Mouse (Mus musculus): Measurements from ENCODE around the gene Gid8. TPM values are rescaled to one million over a fixed set of nuclear protein-coding genes. Genes with fewer than 3 reads are reported as not detected.
A peak's percentile ranks its signal among the peaks of the same experiment; 100 is the strongest.
"Not testable (repeated sequence)": the region's sequence is repeated elsewhere in the genome, so short reads cannot be mapped to it uniquely, and the experiment has no call there.

Gid8 gene
- polyA plus RNA-seq, 1 experiment from 2014 or later, result 61.1 TPM

DNA sequence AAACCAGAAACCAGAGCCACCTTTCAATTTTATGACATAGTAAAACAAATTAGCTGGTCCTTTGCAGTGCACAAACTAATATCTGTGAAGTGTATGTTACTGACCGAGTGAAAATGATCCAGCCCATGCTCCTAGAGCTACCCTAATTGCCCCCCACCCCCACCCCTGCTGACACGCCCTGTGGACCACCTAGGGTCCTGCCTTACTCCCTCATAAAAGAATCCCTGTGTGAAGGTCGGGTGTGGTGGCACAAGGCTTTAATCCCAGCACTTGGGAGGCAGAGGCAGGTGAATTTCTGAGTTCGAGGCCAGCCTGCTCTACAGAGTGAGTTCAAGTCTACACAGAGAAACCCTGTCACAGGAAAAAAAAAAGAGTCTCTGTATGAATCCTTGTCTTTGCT is 1.6 kb downstream of the Gid8 start:
- H3K4me3 ChIP-seq (replicated peaks), result peak overlapping the region; percentile 98
- H3K4me2 ChIP-seq (replicated peaks), result peak overlapping the region; percentile 87
- H3K36me3 ChIP-seq, result peaks cover 23% of the 10 kb centered on the region
- no peaks in the 10 kb centered on the region for H3K27me3 ChIP-seq
- H3K9me3 ChIP-seq, result no peaks in the 10 kb centered on the region
- whole genome bisulfite sequencing, result 73% methylated on average over 4 of the region's 4 CpGs
- H3K9ac ChIP-seq (replicated peaks), result peak overlapping the region; percentile 99
- peaks cover 26% of the 10 kb centered on the region for H3K4me1 ChIP-seq (replicated peaks)
- no peak for ATAC-seq
- no peak overlapping the region for H3K27ac ChIP-seq

DNA sequence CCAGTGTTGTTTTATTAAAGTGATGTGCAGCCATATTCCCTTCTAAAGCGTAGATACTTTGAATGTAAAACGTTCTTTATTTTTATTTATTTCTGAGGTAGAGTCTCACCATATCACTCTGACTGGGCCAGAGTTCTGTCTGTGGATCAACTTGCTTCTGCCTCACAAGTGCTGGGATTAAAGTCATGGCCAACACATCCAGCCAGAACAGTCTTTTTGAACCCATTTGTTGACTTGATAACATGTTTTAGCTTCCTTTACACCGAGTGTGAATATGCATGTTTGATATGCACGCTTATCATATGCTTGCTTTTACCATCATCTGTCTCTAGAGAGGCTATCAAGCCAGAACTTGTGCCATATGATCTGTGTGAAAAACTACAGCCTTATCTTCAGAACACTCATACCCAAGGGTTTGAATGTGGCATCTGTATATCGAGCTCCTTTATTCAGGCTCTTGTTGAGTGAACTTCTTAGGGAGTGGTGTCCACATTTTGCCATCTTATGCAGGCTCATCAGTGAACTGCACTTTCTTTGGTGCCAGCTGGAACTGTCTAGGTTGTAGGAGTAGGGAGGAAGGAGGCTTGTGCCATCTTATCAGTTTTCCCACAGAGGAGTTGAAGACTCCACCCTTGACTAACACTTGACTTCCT is 2.2 kb downstream of the Gid8 start:
- no peak overlapping the region for H3K27ac ChIP-seq
- ATAC-seq, result no peak
- H3K9ac ChIP-seq (replicated peaks), result no peak overlapping the region
- peaks cover 26% of the 10 kb centered on the region for H3K4me1 ChIP-seq (replicated peaks)
- no peaks in the 10 kb centered on the region for H3K9me3 ChIP-seq
- no peak overlapping the region for H3K4me3 ChIP-seq (replicated peaks)
- WGBS, result 96% methylated on average over 5 of the region's 5 CpGs
- H3K36me3 ChIP-seq, result peaks cover 29% of the 10 kb centered on the region
- H3K27me3 ChIP-seq, result no peaks in the 10 kb centered on the region
- H3K4me2 ChIP-seq (replicated peaks), result no peak overlapping the region

DNA sequence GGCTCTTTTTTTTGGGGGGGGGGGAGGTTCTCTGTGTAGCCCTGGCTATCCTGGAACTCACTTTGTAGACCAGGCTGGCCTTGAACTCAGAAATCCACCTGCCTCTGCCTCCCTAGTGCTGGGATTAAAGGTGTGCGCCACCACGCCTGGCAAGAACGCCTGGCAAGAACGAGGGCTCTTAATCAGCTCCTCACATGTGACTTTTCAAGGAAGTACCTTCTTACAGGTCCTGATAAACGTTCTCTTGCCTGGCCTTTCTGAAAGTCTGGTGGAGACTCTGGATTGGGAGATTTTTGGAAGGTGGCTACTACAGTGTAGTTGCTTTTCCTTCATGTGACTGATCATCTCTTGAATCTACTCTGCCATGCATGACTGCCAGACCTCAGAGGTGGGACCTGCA is 12.8 kb downstream of the Gid8 start:
- ATAC-seq; H3K4me2 ChIP-seq (replicated peaks); H3K9ac ChIP-seq (replicated peaks); H3K9me3 ChIP-seq; H3K4me1 ChIP-seq (replicated peaks); H3K27ac ChIP-seq; H3K4me3 ChIP-seq (replicated peaks); H3K27me3 ChIP-seq: not testable (repeated sequence)
- WGBS, result 90% methylated on average over 5 of the region's 5 CpGs
- H3K36me3 ChIP-seq, result peaks cover 64% of the 10 kb centered on the region

DNA sequence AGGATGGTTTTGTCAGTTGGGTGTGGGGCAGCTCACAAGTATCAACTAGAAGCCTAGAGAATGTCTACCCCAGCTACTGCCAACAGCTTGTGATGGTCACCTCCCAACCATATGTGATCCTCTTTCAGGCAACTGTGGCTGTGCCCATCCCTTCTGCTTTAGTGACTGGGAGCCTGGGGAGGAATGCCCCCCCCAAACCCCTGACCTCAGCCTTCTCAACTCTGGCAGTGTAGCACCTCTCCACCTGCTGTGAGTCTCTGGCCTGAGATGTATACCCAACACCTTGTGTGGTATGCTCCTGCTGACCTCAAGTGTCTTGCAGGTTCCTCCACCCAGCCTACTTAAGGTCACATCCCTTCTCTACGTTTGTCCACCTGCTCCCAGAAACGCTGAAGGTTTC is 13.9 kb downstream of the Gid8 start:
- peaks cover 53% of the 10 kb centered on the region for H3K36me3 ChIP-seq
- H3K27ac ChIP-seq, result no peak overlapping the region
- no peaks in the 10 kb centered on the region for H3K27me3 ChIP-seq
- WGBS, result 71% methylated on average over 2 of the region's 2 CpGs
- no peak overlapping the region for H3K4me2 ChIP-seq (replicated peaks)
- no peak overlapping the region for H3K9ac ChIP-seq (replicated peaks)
- H3K4me1 ChIP-seq (replicated peaks), result peaks cover 4% of the 10 kb centered on the region
- no peak overlapping the region for H3K4me3 ChIP-seq (replicated peaks)
- no peaks in the 10 kb centered on the region for H3K9me3 ChIP-seq
- ATAC-seq, result no peak

DNA sequence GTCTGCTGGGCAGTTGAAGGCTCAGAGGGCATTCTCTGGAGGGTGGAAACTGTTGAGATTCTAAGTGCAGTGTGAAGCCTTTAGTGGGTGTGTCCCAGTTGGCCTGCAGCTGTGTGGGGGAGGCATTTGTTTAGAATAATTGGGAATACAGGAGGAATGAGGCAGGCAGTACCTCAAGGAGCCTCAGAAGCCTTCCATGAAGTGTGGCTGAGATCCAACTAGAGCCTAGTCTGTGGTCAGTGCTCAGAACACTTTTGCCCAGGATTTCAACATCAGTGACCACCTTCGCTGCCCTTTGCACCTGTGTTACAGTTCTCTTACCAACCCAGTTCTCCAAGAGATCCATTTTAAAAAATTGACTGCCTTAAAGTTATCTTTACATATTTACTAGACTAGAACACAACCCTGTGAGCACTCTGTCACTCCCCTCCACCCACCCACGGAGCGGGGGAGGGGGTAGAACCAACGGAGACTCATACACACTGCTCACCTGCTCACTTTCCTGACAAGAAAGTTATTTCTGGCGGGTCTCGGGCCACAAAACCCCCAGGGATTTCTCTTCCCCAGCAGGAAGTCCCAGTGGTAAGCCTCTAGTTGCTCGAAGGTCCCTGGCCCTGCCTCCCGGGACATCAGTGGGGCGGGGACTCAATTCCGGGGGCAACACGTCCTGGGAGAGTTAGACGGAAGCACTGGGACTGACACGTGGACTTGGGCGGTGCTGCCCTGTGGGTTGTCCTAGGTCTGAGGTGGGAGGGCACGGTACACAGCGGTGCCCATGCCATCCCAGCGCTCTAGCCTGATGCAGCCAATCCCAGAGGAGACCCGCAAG is 14.9 kb downstream of the Gid8 start, which contains the start of gene Slc17a9:
TSS of gene Slc17a9 (plus strand) at position 679 of the 829 bp plus-strand sequence.
- 0 out of 2 replicates have a peak within 1 kb of the TSS, but pooled peaks have one; percentile 6 for H3K4me2 ChIP-seq (replicated peaks)
- ATAC-seq, result peak; percentile 67; the same call in 1 of the 2 replicates
- 5% methylated on average over 18 of the region's 18 CpGs for WGBS

DNA sequence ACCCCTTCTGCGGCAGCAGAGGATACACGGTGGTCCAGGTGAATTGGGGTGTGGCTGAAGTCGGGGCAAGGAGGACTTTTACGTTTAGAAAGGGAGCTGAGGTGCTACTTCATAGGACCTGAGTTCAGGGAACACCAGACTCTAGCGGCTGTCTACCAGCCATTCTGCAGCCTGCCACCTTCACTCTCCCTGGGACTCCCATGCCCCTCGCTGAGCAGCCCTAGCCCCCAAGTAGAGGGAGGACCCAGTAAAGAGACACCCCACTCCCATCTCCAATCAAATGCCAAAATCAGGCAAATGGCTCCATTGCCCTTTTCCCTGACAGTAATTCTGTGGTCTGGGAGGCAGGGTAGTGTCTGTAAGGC is 15.5 kb downstream of the Gid8 start:
- H3K4me1 ChIP-seq (replicated peaks), result peaks cover 4% of the 10 kb centered on the region
- H3K4me2 ChIP-seq (replicated peaks), result 0 out of 2 replicates have a peak overlapping the region, but pooled peaks have one; percentile 6
- no peak overlapping the region for H3K27ac ChIP-seq
- H3K27me3 ChIP-seq, result no peaks in the 10 kb centered on the region
- no peaks in the 10 kb centered on the region for H3K9me3 ChIP-seq
- no peak overlapping the region for H3K4me3 ChIP-seq (replicated peaks)
- H3K9ac ChIP-seq (replicated peaks), result 0 out of 2 replicates have a peak overlapping the region, but pooled peaks have one; percentile 16
- 11% methylated on average over 6 of the region's 6 CpGs for WGBS
- peak; percentile 31 for ATAC-seq
- H3K36me3 ChIP-seq, result peaks cover 41% of the 10 kb centered on the region

More for the DNA sequence above, 14.9 kb downstream of the Gid8 start, which contains the start of gene Slc17a9:
- no peaks in the 10 kb centered on the region for H3K27me3 ChIP-seq
- H3K9me3 ChIP-seq, result no peaks in the 10 kb centered on the region
- H3K27ac ChIP-seq, result no peak within 1 kb of the TSS
- H3K9ac ChIP-seq (replicated peaks), result 0 out of 2 replicates have a peak within 1 kb of the TSS, but pooled peaks have one; percentile 16
- H3K4me3 ChIP-seq (replicated peaks), result no peak within 1 kb of the TSS
- H3K4me1 ChIP-seq (replicated peaks), result peaks cover 4% of the 10 kb centered on the region
- peaks cover 46% of the 10 kb centered on the region for H3K36me3 ChIP-seq

DNA sequence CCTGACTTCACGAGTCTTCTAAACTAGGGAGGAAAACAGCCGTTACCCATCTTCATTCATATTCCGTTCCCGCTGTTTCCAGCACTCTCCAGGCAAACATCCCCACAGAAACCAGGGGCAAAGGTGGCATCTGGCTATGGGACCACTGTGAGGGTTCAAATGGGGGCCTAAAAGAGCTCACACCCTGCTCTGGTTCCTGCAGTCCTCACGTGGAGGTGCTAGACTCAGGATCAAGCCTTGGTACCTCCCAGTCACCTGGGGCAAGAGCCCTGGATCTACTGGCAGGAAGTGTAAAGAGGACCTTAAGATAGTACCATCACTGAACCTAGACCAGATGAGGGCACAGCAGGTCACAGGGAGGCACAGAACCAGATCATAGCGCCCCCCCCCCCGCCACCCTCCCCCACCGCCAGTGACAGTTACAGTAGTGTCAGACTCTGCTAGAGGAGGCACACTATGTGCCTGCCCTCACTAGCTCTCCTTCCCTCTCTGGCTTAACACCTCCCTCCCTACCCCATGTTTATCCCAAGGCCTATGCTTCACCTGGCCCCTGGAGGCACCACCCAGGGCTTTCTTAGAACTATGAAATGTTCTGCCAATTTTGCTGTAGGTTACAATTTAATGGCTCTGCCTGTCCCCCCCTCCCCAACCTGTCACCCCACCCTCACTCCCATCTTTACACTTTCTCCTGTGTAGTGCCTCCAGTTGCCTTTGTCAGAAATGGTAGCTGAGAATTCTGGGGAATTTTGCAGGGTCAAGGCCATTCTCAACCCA is 16.1 kb downstream of the Gid8 start:
- H3K9ac ChIP-seq (replicated peaks), result no peak overlapping the region
- no peaks in the 10 kb centered on the region for H3K27me3 ChIP-seq
- 35% methylated on average over 6 of the region's 8 CpGs for WGBS
- H3K4me1 ChIP-seq (replicated peaks), result peaks cover 4% of the 10 kb centered on the region
- no peak overlapping the region for H3K27ac ChIP-seq
- peak; percentile 22; the same call in 1 of the 2 replicates for ATAC-seq
- no peaks in the 10 kb centered on the region for H3K9me3 ChIP-seq
- peaks cover 34% of the 10 kb centered on the region for H3K36me3 ChIP-seq
- H3K4me2 ChIP-seq (replicated peaks), result no peak overlapping the region
- H3K4me3 ChIP-seq (replicated peaks), result no peak overlapping the region

DNA sequence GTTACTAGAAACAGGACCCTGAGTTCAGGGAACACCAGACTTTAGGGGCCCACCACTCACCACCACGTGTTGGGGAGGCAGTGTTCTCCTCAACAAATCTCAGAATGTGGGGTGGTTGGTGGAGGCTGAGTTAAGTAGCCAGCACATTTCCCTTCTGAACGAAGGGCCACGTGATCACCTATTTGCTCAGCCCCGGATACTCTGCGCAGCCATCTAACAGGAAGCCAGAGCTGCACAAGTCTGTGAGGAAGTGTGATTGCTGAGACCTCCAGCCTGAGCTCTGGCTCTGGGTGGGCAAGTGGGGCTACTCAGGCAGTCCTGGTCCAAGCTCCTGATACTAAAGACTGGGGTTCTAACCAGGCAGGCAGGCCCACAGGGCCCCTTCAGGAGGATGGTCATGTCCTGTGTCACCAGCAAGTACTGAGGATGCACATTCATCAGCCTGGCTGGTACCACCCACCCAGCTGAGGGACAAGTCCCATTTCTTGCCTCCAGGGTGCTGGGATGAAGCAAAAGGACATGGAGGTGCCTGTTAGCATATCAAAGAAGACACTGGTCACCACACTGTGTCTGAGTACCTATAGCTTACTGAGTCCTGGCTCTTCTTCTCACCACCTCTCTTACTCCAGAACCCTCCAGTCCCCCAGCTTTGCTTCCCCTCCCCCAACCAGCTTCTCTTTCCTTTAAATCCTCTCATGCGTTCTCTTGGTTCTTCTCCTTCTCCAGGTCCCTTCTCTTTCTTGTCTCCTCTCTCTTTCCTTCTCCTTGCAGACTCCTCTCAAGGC is 16.9 kb downstream of the Gid8 start:
- Histone ChIP-seq H3K9me3 (no peaks in the 10 kb centered on the region), H3K27ac (no peak overlapping the region), H3K27me3 (no peaks in the 10 kb centered on the region), H3K4me1 (replicated peaks) (peaks cover 4% of the 10 kb centered on the region), H3K9ac (replicated peaks) (no peak overlapping the region), H3K4me2 (replicated peaks) (no peak overlapping the region), H3K4me3 (replicated peaks) (no peak overlapping the region), H3K36me3 (peaks cover 26% of the 10 kb centered on the region)
- 78% methylated on average over 6 of the region's 6 CpGs for WGBS
- no peak for ATAC-seq

DNA sequence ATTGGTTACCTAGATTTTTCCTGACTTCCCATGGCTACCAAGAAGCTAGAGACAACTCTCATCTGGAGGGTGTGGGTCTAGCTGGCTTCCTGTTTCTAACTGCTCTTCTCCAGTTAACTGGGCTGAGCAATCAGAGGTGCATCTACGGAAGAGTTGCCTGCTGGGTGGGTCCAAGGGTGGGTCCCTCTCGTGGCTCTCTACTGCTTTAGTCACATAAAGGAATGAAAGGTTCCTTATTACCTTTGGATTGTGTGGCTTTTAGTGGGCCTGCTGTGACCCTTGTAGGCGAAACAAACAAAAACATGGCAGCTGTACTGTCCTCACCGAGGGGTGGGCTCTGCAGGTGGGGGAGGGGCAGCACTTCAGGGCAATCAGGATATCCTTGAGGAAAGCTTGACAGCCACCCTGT is 17.7 kb downstream of the Gid8 start:
- H3K36me3 ChIP-seq, result peaks cover 19% of the 10 kb centered on the region
- H3K27me3 ChIP-seq, result no peaks in the 10 kb centered on the region
- H3K4me3 ChIP-seq (replicated peaks), result no peak overlapping the region
- WGBS, result 60% methylated on average over 4 of the region's 4 CpGs
- H3K9me3 ChIP-seq, result no peaks in the 10 kb centered on the region
- no peak overlapping the region for H3K9ac ChIP-seq (replicated peaks)
- peaks cover 4% of the 10 kb centered on the region for H3K4me1 ChIP-seq (replicated peaks)
- H3K4me2 ChIP-seq (replicated peaks), result no peak overlapping the region
- ATAC-seq, result no peak
- no peak overlapping the region for H3K27ac ChIP-seq

DNA sequence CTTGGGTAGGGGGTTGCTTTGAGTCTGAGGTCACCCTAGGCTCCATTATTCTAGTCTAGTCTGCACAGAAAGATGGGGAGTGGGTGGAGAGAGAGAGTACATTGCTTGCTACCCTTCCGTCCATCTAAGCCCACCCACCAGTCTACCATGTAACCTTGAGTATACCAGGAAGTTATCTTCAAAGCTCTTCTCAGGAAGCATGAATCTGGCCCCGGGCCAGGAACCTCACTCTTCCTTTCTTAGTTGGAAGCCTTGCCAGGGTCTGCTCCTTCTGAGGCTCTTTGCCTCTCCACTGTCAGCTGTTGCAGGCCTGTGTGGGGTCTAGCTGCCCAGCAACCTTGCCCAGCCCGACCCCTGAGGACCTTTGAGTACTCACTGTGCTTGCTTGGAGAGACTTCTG is 21.1 kb downstream of the Gid8 start:
- Histone ChIP-seq H3K27me3 (no peaks in the 10 kb centered on the region), H3K9me3 (no peaks in the 10 kb centered on the region)
- WGBS, result 83% methylated on average over 3 of the region's 3 CpGs

DNA sequence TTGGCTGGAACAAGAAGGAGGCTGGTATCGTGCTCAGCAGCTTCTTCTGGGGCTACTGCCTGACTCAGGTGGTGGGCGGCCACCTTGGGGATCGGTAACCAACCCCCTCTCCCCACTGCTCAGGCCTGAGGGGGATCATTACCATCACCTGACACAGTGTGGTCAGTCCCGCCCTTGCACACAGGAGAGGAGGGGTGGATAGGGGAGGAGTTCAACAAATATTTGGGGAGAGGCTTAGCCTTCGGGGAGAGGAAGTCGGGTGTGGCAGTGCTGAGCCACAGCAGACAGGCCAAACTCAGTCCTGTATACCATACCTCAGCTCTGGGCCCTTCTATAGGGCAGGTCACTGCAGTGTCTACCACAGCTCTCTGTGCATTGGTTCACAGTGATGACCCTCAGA is 22.1 kb downstream of the Gid8 start:
- no peaks in the 10 kb centered on the region for H3K9me3 ChIP-seq
- no peak overlapping the region for H3K9ac ChIP-seq (replicated peaks)
- 85% methylated on average over 6 of the region's 6 CpGs for WGBS
- H3K27me3 ChIP-seq, result no peaks in the 10 kb centered on the region
- ATAC-seq, result no peak
- no peak overlapping the region for H3K4me2 ChIP-seq (replicated peaks)
- H3K4me3 ChIP-seq (replicated peaks), result no peak overlapping the region
- no peaks in the 10 kb centered on the region for H3K36me3 ChIP-seq
- no peak overlapping the region for H3K27ac ChIP-seq
- no peaks in the 10 kb centered on the region for H3K4me1 ChIP-seq (replicated peaks)

More for the DNA sequence above, 21.1 kb downstream of the Gid8 start:
- no peak for ATAC-seq
- Histone ChIP-seq H3K4me3 (replicated peaks) (no peak overlapping the region), H3K36me3 (no peaks in the 10 kb centered on the region), H3K4me2 (replicated peaks) (no peak overlapping the region), H3K4me1 (replicated peaks) (no peaks in the 10 kb centered on the region), H3K9ac (replicated peaks) (no peak overlapping the region), H3K27ac (no peak overlapping the region)
